Mouse (Mus musculus) thymus, adult 2 months (tissue): ENCODE results near the gene Lingo4.

Experiments used
- CTCF ChIP-seq: fragments of 200-500 bp; IDR thresholded peaks from 2 replicates; pipeline ENCODE4 v1.5.1; 2012; ENCODE audit warnings: mild to moderate bottlenecking, control low read depth, low read length, moderate library complexity, borderline replicate concordance; ENCODE audit not compliant: control insufficient read depth, poor library complexity, insufficient read depth; ENCODE audit errors: extremely low read depth
- POLR2A ChIP-seq: fragments of 200-500 bp; IDR thresholded peaks from 2 replicates; pipeline ENCODE4 v1.6.1; 2012; ENCODE audit warnings: mild to moderate bottlenecking, low read length, control low read depth, moderate library complexity; ENCODE audit not compliant: control insufficient read depth, poor library complexity, insufficient read depth; ENCODE audit errors: extremely low read depth

GRCm38 (mm10) chr3:94443597-94443964, 45.3 kb downstream of the Lingo4 start, which contains the start of gene Oaz3:
- no peak for TF ChIP-seq CTCF
- TF ChIP-seq POLR2A: no peak
